Mouse (Mus musculus) hindbrain, embryonic 10.5 days (tissue): ENCODE data around the gene Kctd2. TPM values are rescaled to one million over a fixed set of nuclear protein-coding genes. Genes with fewer than 3 reads are reported as not detected.

ENCODE experiments used
- DNase-seq: peaks from one replicate; pipeline ENCODE4 v3.0.0-alpha.2; 2017; ENCODE audit warnings: low spot score
- H3K27ac ChIP-seq: fragments of 300-500 bp; sonication (generic); 2 replicates; pipeline ENCODE4 v1.5.1; 2016; ENCODE audit warnings: mild to moderate bottlenecking, moderate library complexity
- H3K27me3 ChIP-seq: fragments of 300-500 bp; sonication (generic); 2 replicates; pipeline ENCODE4 v1.6.1; 2016; ENCODE audit warnings: mild to moderate bottlenecking; ENCODE audit not compliant: poor library complexity, insufficient read depth, severe bottlenecking
- H3K36me3 ChIP-seq: fragments of 300-500 bp; sonication (generic); 2 replicates; pipeline ENCODE4 v1.6.1; 2016; ENCODE audit warnings: mild to moderate bottlenecking, moderate library complexity
- H3K4me1 ChIP-seq: fragments of 300-500 bp; sonication (generic); replicated peaks from 2 replicates; pipeline ENCODE4 v1.6.1; 2016; ENCODE audit warnings: mild to moderate bottlenecking
- H3K4me3 ChIP-seq: fragments of 300-500 bp; sonication (generic); 2 replicates; pipeline ENCODE4 v1.5.1; 2016; ENCODE audit warnings: mild to moderate bottlenecking, moderate library complexity
- H3K9me3 ChIP-seq: fragments of 300-500 bp; sonication (generic); 2 replicates; pipeline ENCODE4 v1.6.1; 2016; ENCODE audit warnings: mild to moderate bottlenecking, moderate library complexity
- WGBS: fragments of 180-500 bp; shearing (Covaris S2); methylation state at CpG from one replicate; pipeline ENCODE4 v1.1.7; 2016; 5-methylcytosine and 5-hydroxymethylcytosine counted together
- polyA plus RNA-seq: library from polyadenylated mRNA; unstranded; fragments of >200 nt; fragmentation: Nextera tagmentation; extraction: Ambion mirVana; gene quantifications from 2 replicates; pipeline ENCODE4 v1.2.1, GENCODE M21; 2016

Kctd2 gene
- 15.0 and 20.1 TPM in 2 replicates for polyA plus RNA-seq

DNA sequence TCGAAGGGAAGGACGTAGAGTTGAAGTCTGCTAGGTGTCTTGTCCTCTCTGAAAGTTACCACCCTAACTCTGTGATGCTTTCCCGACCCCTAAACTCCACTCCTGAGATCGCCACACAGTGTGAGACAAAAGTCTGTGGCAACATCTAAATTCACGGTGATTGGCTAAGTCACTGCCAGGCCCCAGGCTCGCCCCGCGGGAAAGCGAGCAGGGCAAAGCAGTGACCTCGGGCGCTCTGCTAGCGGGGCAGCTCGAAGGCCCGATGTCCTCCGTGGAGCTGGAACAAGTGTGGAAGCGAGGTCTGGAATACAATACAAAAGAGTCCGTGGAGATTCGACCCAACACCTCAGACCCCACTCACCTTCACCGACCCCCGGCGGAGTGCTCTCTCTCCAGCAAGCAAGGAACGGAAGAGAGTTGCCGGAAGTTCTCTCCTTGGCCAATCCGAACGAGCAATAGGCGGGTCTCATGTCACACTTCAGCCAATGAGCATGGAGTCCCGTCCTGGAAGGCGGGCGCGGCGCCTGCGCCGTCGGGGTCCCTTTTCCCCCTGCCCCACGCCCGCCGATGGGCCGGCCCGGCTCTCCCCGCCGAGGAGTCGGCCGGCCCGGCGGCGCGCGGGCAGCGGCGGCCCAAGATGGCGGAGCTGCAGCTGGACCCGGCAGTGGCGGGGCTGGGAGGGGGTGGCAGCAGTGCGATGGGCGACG, at the start of gene Kctd2, which contains the start of gene Atp5h:
Gene Kctd2 (plus strand): TSS at position 598 of the 707 bp plus-strand sequence.
Gene Atp5h (minus strand): TSS at position 432 of the 707 bp plus-strand sequence.
- peak; percentile 96 for DNase-seq
- Histone ChIP-seq H3K4me1 (peaks cover 35% of the 10 kb centered on the region), H3K27ac (peak within 1 kb of the TSS; percentile 98), H3K4me3 (peak within 1 kb of the TSS; percentile 96), H3K36me3 (peaks cover 51% of the 10 kb centered on the region), H3K27me3 (no peaks in the 10 kb centered on the region), H3K9me3 (no peaks in the 10 kb centered on the region)
- WGBS: under 1% methylated on average over 56 of the region's 56 CpGs

DNA sequence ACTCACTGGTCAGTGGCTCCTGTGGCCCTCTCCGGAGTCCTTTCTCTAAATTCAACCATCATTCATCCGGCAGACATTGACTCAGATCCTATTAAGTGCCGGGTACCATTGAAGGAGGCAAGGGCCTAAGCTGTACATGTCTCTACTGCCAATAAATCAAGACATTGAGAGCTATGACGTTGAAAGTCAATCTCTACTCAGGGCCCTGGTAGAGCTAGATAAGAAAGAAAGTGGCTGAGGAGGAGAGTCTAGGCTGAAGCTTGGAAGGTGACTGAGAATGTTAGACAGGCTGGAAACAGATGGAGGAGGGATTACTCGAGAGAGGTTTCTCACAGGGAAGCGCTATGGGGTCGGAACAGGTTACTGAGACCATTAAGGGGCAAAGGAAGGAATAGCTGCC, 49.6 kb upstream of the Kctd2 start:
- Histone ChIP-seq H3K9me3 (no peaks in the 10 kb centered on the region), H3K36me3 (no peaks in the 10 kb centered on the region), H3K27ac (no peak overlapping the region), H3K4me3 (no peak overlapping the region), H3K27me3 (peaks cover 98% of the 10 kb centered on the region), H3K4me1 (peaks cover 38% of the 10 kb centered on the region)
- 65% methylated on average over 7 of the region's 7 CpGs for WGBS
- DNase-seq: no peak

DNA sequence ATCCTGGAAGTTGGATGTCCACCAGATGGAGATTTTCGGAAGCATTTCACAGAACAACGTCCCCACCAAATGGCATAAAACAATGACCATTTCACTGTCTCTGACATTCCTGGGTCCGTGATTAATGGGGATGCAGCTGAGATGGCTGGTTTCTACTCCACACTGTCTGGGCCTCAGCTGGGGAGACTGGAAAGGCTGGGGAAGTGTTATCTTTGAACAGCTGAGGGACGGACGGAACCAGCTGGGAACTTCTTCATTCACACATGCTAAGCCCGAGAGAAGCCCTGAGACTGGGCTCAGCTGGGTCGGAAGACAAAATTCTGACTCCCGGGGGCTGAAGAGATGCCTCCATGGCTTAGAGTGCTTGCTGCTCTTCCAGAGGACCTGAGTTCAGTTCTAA, 48.6 kb upstream of the Kctd2 start:
- 65% methylated on average over 8 of the region's 8 CpGs for WGBS
- Histone ChIP-seq H3K4me3 (no peak overlapping the region), H3K36me3 (no peaks in the 10 kb centered on the region), H3K27ac (no peak overlapping the region), H3K27me3 (peaks cover 98% of the 10 kb centered on the region), H3K4me1 (peaks cover 28% of the 10 kb centered on the region), H3K9me3 (no peaks in the 10 kb centered on the region)
- DNase-seq: no peak

DNA sequence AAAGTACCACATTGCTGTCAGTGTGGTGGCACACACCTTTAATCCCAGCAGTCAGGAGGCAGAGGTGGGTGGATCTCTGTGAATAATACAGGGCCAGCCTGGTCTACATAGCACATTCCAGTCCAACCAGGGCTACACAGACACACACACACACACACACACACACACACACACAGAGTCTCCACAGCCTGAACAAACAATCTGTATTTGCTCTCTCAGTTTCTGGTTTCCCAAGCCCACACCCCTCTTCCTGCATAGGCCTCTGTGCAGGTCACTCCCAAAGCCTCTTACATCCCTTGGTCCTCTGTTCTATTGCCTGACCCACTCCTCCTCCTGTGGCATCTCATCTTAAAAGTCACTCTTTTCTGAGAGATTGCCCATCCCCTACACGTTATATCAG, 47.9 kb upstream of the Kctd2 start:
- H3K27ac ChIP-seq: no peak overlapping the region
- no peak overlapping the region for H3K4me3 ChIP-seq
- no peaks in the 10 kb centered on the region for H3K9me3 ChIP-seq
- H3K36me3 ChIP-seq: no peaks in the 10 kb centered on the region
- DNase-seq: no peak
- H3K4me1 ChIP-seq: peaks cover 22% of the 10 kb centered on the region
- H3K27me3 ChIP-seq: peaks cover 98% of the 10 kb centered on the region
- WGBS: 73% methylated on average over 1 of the region's 1 CpGs

DNA sequence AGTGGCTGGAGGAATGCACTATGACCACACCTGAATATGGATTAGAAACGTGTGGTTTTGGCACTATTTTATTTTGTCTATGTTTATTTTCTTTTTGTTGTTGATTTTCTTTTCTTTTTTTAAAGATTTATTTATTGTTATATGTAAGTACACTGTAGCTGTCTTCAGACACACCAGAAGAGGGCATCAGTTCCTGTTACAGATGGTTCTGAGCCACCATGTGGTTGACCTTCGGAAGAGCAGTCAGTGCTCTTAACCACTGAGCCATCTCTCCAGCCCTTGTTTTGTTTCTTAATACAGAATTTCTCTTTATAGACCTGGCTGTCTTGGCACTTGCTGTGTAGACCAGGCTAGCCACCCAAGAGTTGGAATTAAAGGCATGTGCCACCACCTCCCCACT, 47.2 kb upstream of the Kctd2 start:
- WGBS: 43% methylated on average over 2 of the region's 2 CpGs
- Histone ChIP-seq H3K27ac (no peak overlapping the region), H3K27me3 (peaks cover 94% of the 10 kb centered on the region), H3K4me1 (peaks cover 14% of the 10 kb centered on the region), H3K36me3 (no peaks in the 10 kb centered on the region), H3K9me3 (no peaks in the 10 kb centered on the region), H3K4me3 (no peak overlapping the region)
- DNase-seq: no peak

DNA sequence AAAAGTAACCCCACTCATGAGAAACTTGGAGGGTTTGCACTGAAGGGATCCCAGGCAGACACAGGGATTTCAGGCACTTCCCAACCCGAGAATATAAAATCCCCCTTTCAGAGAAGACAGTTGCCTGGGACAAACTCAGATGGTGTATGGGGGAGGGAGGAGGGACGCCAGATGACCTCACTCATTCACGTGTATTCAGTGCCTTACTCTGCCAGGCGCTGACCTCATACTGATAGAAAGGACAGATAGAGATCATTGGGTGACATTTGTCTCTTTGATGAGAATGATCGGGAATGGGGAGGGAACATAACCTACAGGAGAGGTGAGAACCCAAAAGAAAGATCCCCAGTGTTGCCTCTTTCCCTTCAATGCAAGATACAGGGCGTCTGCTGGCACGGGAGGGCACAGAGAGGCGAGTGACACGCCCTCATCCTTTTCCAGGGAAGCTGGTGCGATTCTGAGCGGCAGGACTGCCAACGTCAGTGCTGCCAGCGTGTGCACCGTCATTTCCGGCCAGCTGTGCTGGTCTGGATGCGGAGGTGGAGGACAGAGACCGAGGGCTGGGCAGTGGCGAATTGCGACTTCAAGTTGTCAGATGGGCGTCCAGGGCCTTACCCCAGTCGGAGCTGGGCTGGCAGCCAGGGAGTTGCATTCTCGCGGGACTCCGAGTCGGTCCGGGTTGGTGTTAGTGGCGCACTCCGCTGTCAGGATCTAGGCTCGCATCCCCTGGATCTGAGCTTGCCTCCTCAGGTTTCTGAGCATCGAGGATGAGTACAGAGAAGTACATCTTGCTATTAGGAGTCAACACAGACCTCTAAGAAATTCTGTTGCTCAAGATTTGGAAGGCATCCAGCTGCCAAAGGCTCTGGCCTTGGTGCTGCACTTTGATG, 45.9 kb upstream of the Kctd2 start:
- 1% methylated on average over 30 of the region's 30 CpGs for WGBS
- peak overlapping the region; percentile 51 for H3K4me3 ChIP-seq
- H3K27me3 ChIP-seq: peaks cover 81% of the 10 kb centered on the region
- 0 out of 2 replicates have a peak, but pooled peaks cover 3% of the 10 kb centered on the region for H3K9me3 ChIP-seq
- H3K27ac ChIP-seq: peak overlapping the region; percentile 67
- peaks cover 13% of the 10 kb centered on the region for H3K4me1 ChIP-seq
- peak; percentile 54 for DNase-seq
- H3K36me3 ChIP-seq: no peaks in the 10 kb centered on the region

DNA sequence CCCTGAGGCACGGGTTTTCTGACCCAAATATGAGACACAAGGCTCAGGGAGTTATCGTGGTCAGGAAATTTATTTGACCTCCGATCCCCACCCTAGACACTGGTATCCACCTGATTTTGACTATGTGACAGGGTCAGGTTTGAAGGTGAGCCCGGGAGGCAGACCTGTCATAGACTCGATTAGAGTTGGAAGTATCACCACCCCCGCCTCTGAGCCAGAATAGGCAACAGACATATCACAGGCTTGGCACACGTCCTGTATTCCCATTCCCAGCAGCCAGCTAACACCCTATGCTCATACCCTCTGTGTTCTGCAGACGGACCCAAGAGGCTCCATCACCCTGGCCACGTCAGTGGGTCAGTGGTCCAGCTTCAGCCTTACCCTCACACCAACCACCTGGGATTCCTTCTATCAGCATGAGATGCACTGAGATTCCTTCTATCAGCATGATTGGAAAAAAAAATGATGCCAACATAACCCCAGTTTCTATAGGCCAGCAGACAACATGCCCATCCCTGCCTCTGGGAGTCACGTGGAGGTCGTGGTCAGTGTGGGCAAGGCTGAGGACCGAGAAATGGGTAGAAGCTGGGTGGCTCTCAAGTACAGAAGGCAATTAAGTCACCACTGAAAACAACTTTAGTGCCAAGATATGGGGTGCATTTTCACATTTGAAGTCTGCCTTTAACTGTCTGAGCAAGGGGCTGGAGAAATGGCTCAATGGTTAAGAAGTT, 45.1 kb upstream of the Kctd2 start:
- Histone ChIP-seq H3K36me3 (no peaks in the 10 kb centered on the region), H3K27me3 (peaks cover 73% of the 10 kb centered on the region), H3K9me3 (0 out of 2 replicates have a peak, but pooled peaks cover 3% of the 10 kb centered on the region), H3K4me1 (peaks cover 13% of the 10 kb centered on the region), H3K27ac (peak overlapping the region; percentile 67; the same call in 1 of the 2 replicates), H3K4me3 (peak overlapping the region; percentile 51)
- 66% methylated on average over 12 of the region's 12 CpGs for WGBS
- DNase-seq: no peak

DNA sequence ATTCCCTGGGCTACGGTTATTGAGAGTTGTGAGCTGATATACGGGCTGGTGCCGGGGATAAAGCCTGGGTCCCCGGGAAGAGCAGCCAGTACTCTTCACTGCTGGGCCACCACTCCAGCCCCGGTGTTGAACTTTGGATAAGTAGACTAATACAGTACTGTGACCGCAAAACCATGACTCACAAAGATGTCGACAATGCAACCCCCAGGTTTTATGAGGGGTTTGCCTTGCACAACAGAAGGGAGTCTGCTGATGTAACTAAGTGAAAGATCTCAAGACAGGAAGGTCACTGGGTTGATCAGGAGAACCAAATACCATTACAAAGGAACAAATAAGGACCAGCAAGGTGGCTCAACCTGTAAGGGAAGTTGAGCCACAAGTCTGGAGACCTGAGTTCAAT, 43.2 kb upstream of the Kctd2 start:
- WGBS: 75% methylated on average over 7 of the region's 7 CpGs
- peaks cover 55% of the 10 kb centered on the region for H3K27me3 ChIP-seq

DNA sequence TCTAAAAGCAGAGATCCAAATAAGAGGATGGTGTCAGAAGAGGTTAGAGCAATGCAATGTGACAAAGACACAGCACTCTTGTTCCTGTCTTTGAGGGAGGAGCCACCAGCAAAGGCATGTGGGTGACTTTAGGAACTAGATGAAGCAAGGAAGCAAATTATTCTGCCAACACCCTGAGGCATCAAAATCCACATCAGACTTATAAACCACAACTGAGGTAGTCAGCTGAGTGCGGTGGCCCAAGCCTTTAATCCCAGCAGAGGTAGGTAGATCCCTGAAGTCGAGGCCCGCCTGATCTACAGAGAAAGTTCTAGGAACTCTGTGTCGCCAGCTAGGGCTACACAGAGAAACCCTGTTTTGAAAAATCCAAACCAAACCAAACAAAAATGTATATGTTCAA, 42.7 kb upstream of the Kctd2 start:
- no peak overlapping the region for H3K4me3 ChIP-seq
- H3K36me3 ChIP-seq: no peaks in the 10 kb centered on the region
- no peak overlapping the region for H3K27ac ChIP-seq
- DNase-seq: no peak
- H3K27me3 ChIP-seq: peaks cover 49% of the 10 kb centered on the region
- WGBS: 91% methylated on average over 4 of the region's 4 CpGs
- peaks cover 23% of the 10 kb centered on the region for H3K4me1 ChIP-seq
- H3K9me3 ChIP-seq: 0 out of 2 replicates have a peak, but pooled peaks cover 3% of the 10 kb centered on the region

More for the DNA sequence above, 43.2 kb upstream of the Kctd2 start:
- Histone ChIP-seq H3K4me3 (no peak overlapping the region), H3K9me3 (0 out of 2 replicates have a peak, but pooled peaks cover 3% of the 10 kb centered on the region), H3K4me1 (peaks cover 19% of the 10 kb centered on the region), H3K36me3 (no peaks in the 10 kb centered on the region), H3K27ac (no peak overlapping the region)
- DNase-seq: no peak

DNA sequence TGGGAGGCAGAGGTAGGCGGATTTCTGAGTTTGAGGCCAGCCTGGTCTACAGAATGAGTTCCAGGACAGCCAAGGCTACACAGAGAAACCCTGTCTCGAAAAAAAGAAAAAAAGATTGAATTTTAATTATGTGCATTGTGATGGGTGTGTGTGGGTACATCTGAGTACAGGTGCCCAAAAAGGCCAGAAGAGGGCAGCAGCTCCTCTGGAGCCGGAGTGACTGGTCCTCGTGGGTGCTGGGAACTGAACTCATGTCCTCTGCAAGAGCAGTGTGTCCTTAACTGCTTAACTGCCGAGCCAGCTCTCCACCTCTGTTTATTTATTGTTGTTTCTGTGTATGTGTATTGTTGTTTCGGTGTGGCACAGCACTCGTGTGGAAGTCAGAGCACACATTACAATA, 42.1 kb upstream of the Kctd2 start:
- DNase-seq: no peak
- no peak overlapping the region for H3K4me3 ChIP-seq
- H3K4me1 ChIP-seq: peaks cover 29% of the 10 kb centered on the region
- no peak overlapping the region for H3K27ac ChIP-seq
- 0 out of 2 replicates have a peak, but pooled peaks cover 3% of the 10 kb centered on the region for H3K9me3 ChIP-seq
- peaks cover 46% of the 10 kb centered on the region for H3K27me3 ChIP-seq
- H3K36me3 ChIP-seq: no peaks in the 10 kb centered on the region
- WGBS: 81% methylated on average over 7 of the region's 7 CpGs

DNA sequence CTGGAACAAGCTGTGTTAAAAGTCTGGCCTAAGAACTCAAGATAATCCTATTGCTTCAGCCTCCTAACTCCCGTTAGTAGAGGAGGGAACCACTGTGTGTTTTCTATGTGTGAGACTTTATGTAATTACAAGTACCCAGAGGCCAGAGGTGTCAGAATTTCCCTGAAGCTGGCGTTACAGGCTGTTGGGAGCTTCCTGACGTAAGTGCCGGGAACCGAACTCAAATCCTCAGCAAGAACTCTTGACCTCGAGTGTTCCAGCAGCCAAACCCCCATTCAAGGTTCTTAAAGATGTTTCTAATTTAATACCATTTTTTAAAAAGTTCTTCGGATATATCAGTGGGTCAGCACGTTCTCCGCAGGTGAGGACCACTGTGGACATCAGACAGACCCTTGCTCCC, 38.7 kb upstream of the Kctd2 start:
- Histone ChIP-seq H3K4me1 (peaks cover 49% of the 10 kb centered on the region), H3K27me3 (peaks cover 23% of the 10 kb centered on the region; the same call in 1 of the 2 replicates), H3K36me3 (no peaks in the 10 kb centered on the region), H3K27ac (peak overlapping the region; percentile 97), H3K4me3 (peak overlapping the region; percentile 87), H3K9me3 (0 out of 2 replicates have a peak, but pooled peaks cover 3% of the 10 kb centered on the region)
- 15% methylated on average over 9 of the region's 9 CpGs for WGBS
- no peak for DNase-seq
